Mouse (Mus musculus) limb, embryonic 14.5 days (tissue): ENCODE measurements around the gene Minpp1. TPM values are rescaled to one million over a fixed set of nuclear protein-coding genes. Genes with fewer than 3 reads are reported as not detected.

Source experiments
- ATAC-seq: fragments of 200-750 bp; cut with Nextera tagmentation; 2 replicates; pipeline ENCODE4 v1.8.0; 2017; ENCODE audit warnings: low read depth, moderate number of reproducible peaks, moderate TSS enrichment; ENCODE audit not compliant: low FRiP score
- DNase-seq: peaks from one replicate; pipeline ENCODE4 v3.0.0-alpha.2; 2015; ENCODE audit warnings: low spot score
- H3K27ac ChIP-seq: fragments of 300-500 bp; sonication (generic); replicated peaks from 2 replicates; pipeline ENCODE4 v1.5.1; 2014; ENCODE audit warnings: low read depth, mild to moderate bottlenecking, low read length, moderate library complexity, mixed read lengths
- H3K27me3 ChIP-seq: fragments of 300-500 bp; sonication (generic); 2 replicates; pipeline ENCODE4 v1.6.1; 2014; ENCODE audit warnings: low read length, mixed read lengths; ENCODE audit not compliant: control insufficient read depth, insufficient read depth
- H3K36me3 ChIP-seq: fragments of 300-500 bp; sonication (generic); 2 replicates; pipeline ENCODE4 v1.6.1; 2014; ENCODE audit warnings: mild to moderate bottlenecking, low read length, moderate library complexity, mixed read lengths; ENCODE audit not compliant: control insufficient read depth, insufficient read depth
- H3K4me1 ChIP-seq: fragments of 300-500 bp; sonication (generic); 2 replicates; pipeline ENCODE4 v1.6.1; 2014; ENCODE audit warnings: antibody characterized with exemption, low read length, mixed read lengths; ENCODE audit not compliant: control insufficient read depth, insufficient read depth
- H3K4me2 ChIP-seq: fragments of 300-500 bp; sonication (generic); replicated peaks from 2 replicates; pipeline ENCODE4 v1.6.1; 2014; ENCODE audit warnings: low read depth, mild to moderate bottlenecking, low read length, moderate library complexity; ENCODE audit not compliant: severe bottlenecking
- H3K4me3 ChIP-seq: fragments of 300-500 bp; sonication (generic); replicated peaks from 2 replicates; pipeline ENCODE4 v1.5.1; 2014; ENCODE audit warnings: low read length
- H3K9ac ChIP-seq: fragments of 300-500 bp; sonication (generic); 2 replicates; pipeline ENCODE4 v1.6.1; 2014; ENCODE audit warnings: mild to moderate bottlenecking, low read depth, low read length, moderate library complexity; ENCODE audit not compliant: severe bottlenecking
- H3K9me3 ChIP-seq: fragments of 300-500 bp; sonication (generic); 2 replicates; pipeline ENCODE4 v1.6.1; 2016; ENCODE audit warnings: low read length; ENCODE audit not compliant: control insufficient read depth
- POLR2A ChIP-seq: fragments of 200-500 bp; IDR thresholded peaks from 2 replicates; pipeline ENCODE4 v1.8.0; 2012; ENCODE audit warnings: inconsistent platforms, mild to moderate bottlenecking, moderate library complexity, borderline replicate concordance; ENCODE audit not compliant: insufficient read depth, insufficient read length; ENCODE audit errors: extremely low read depth
- WGBS: fragments of 180-500 bp; shearing (Covaris S2); extraction: QIAGEN DNeasy Blood & Tissue Kit; methylation state at CpG from one replicate; pipeline ENCODE4 v1.1.7; 2014; 5-methylcytosine and 5-hydroxymethylcytosine counted together
- polyA plus RNA-seq, 2 experiments: library from polyadenylated mRNA; depleted of rRNA in 1 of 2; stranded (reverse) in 1 of 2; unstranded in 1 of 2; fragments of >200 nt; fragmentation: Nextera tagmentation in 1 of 2; extraction: Ambion mirVana in 1 of 2; gene quantifications; 2 replicates each; pipeline versions ENCODE4 v1.2.1 to v1.2.3; 2012 to 2014

Gene Minpp1
- polyA plus RNA-seq, 2 experiments: 40.8 to 64.8 TPM

GRCm38 (mm10) chr19:32522247-32522646 lies 36.7 kb downstream of the Minpp1 start:
- peaks cover 22% of the 10 kb centered on the region for H3K4me1 ChIP-seq
- TF ChIP-seq POLR2A: no peak
- H3K4me3 ChIP-seq: no peak overlapping the region
- no peak overlapping the region for H3K9ac ChIP-seq
- H3K4me2 ChIP-seq: no peak overlapping the region
- H3K9me3 ChIP-seq: no peaks in the 10 kb centered on the region
- WGBS: 33% methylated on average over 5 of the region's 5 CpGs
- no peak overlapping the region for H3K27ac ChIP-seq
- 0 out of 2 replicates have a peak, but pooled peaks cover 4% of the 10 kb centered on the region for H3K36me3 ChIP-seq
- H3K27me3 ChIP-seq: no peaks in the 10 kb centered on the region
- peak; percentile 77 for ATAC-seq
- peak; percentile 67 for DNase-seq

GRCm38 (mm10) chr19:32522753-32523307 lies 37.3 kb downstream of the Minpp1 start:
- H3K9me3 ChIP-seq: no peaks in the 10 kb centered on the region
- no peaks in the 10 kb centered on the region for H3K27me3 ChIP-seq
- ATAC-seq (no peak), DNase-seq (no peak)
- H3K9ac ChIP-seq: no peak overlapping the region
- no peak overlapping the region for H3K27ac ChIP-seq
- H3K4me1 ChIP-seq: peaks cover 22% of the 10 kb centered on the region
- WGBS: 66% methylated on average over 8 of the region's 8 CpGs
- TF ChIP-seq POLR2A: no peak
- H3K4me2 ChIP-seq: no peak overlapping the region
- H3K4me3 ChIP-seq: no peak overlapping the region
- no peaks in the 10 kb centered on the region for H3K36me3 ChIP-seq

DNA sequence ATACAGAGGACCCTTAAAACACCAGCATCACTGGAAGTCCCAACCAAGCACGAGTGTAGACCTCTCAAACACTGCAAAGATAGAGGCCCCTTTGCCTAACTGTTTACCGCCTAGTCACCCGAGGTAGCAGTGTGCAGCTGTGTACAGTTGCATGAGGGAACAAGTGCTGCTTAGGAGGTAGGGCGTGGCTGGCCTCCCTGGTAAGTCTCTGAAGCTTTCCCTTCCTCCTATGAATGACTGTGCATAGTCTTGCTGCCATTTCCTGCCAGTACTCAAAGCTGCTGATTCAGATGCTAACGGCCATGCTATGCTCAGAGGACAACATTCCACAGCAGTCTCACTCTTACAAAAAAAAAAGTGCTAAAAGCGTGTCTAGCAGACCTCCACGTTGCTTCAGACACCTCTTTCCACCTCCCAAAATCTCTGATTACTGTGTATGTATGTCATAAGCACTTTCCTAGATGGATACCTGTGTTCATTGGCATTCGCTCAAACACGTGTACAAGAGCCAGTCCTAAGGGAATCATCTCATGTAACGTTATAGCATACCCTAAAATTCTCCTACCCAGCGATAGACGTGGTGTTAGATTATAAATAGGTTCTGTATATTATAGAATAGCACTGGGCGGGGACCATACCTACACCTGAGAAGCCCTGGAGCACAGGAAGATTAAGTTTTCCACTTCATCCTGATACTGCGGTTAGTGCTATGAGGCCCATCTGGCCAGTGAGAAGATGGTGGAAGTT lies 38.4 kb downstream of the Minpp1 start:
- ATAC-seq: peak; percentile 63
- Histone ChIP-seq H3K36me3 (no peaks in the 10 kb centered on the region), H3K27ac (no peak overlapping the region), H3K4me2 (no peak overlapping the region; the same call in 1 of the 2 replicates), H3K4me3 (no peak overlapping the region), H3K9ac (no peak overlapping the region), H3K9me3 (no peaks in the 10 kb centered on the region), H3K4me1 (peaks cover 22% of the 10 kb centered on the region), H3K27me3 (no peaks in the 10 kb centered on the region)
- DNase-seq: peak; percentile 51
- 27% methylated on average over 14 of the region's 14 CpGs for WGBS
- TF ChIP-seq POLR2A: no peak

GRCm38 (mm10) chr19:32524516-32524860 lies 38.9 kb downstream of the Minpp1 start:
- no peak for TF ChIP-seq POLR2A
- ATAC-seq (peak; percentile 30; the same call in 1 of the 2 replicates), DNase-seq (peak; percentile 27)

GRCm38 (mm10) chr19:32527139-32527538 lies 41.6 kb downstream of the Minpp1 start:
- no peak for DNase-seq
- no peaks in the 10 kb centered on the region for H3K27me3 ChIP-seq
- H3K27ac ChIP-seq: no peak overlapping the region
- no peak overlapping the region for H3K9ac ChIP-seq
- no peaks in the 10 kb centered on the region for H3K9me3 ChIP-seq
- no peaks in the 10 kb centered on the region for H3K36me3 ChIP-seq
- H3K4me3 ChIP-seq: no peak overlapping the region
- H3K4me2 ChIP-seq: no peak overlapping the region
- H3K4me1 ChIP-seq: peaks cover 22% of the 10 kb centered on the region
- no peak for TF ChIP-seq POLR2A
- WGBS: 93% methylated on average over 5 of the region's 5 CpGs
- no peak for ATAC-seq

More at GRCm38 (mm10) chr19:32524516-32524860, 38.9 kb downstream of the Minpp1 start:
- 29% methylated on average over 3 of the region's 3 CpGs for WGBS
- no peak overlapping the region for H3K9ac ChIP-seq
- no peak overlapping the region for H3K27ac ChIP-seq
- H3K4me1 ChIP-seq: peaks cover 22% of the 10 kb centered on the region
- H3K4me2 ChIP-seq: no peak overlapping the region
- H3K9me3 ChIP-seq: no peaks in the 10 kb centered on the region
- no peaks in the 10 kb centered on the region for H3K36me3 ChIP-seq
- H3K27me3 ChIP-seq: no peaks in the 10 kb centered on the region
- no peak overlapping the region for H3K4me3 ChIP-seq
